Mouse (Mus musculus): ENCODE data around the gene Olfr1355. TPM values are rescaled to one million over a fixed set of nuclear protein-coding genes. Genes with fewer than 3 reads are reported as not detected.

Gene Olfr1355
- not detected for polyA plus RNA-seq (2017; shearing (Covaris generic))

GRCm38 (mm10) chr10:78875240-78875639, at the start of gene Olfr1355:
TSS of gene Olfr1355 (plus strand) at chr10:78875540.

DNA sequence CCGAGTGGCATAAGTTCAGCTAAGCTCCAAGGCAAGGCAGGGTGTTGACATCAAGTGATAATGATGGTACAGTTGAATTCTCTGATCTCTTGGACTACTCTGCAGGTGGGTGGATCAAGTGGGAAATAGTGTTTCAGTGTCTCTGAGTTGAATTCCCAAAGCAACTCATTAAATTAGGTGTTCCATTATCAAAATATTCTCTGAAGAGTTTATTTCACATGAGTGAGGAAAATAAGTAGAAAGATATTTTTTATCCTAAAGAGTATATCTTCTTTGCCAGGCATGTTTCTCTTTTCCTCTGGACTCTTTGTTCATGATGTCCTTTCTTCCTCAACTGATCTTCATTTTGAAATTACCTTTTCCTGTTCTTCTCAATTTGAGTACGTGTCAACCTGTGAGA, 23.3 kb upstream of the Olfr1355 start, which contains the start of gene Olfr1356:
TSS of gene Olfr1356 (minus strand) at position 101 of the 400 bp plus-strand sequence.

DNA sequence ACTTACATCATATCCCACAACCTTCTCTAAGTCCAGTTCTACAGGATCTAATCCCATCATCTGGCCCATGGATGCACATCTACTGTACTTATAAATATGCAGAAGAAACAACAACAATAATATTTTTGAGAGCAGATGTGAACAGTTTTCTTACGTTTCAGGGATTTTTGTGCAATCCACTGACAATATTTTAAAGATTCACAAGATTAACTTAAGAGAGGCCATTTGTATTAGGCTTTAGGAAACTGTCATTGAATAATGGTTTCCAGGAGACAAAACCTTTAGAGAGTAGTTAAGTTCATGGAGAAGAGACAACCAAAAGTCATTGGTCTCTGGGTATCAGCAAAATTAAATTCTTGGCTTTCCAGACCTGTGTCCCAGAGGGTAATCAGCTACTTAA, 37.5 kb downstream of the Olfr1355 start, which contains the start of gene Olfr1354:
TSS of gene Olfr1354 (plus strand) at position 301 of the 400 bp plus-strand sequence.

Other genes starting within 250 kb of the Olfr1355 start
- gene Casp14, start 157.2 kb upstream of the Olfr1355 start, polyA plus RNA-seq (2017; shearing (Covaris generic)): not detected
- gene Ccdc105, start 122.5 kb upstream of the Olfr1355 start, polyA plus RNA-seq (2017; shearing (Covaris generic)): not detected
- gene Slc1a6, start 95.0 kb upstream of the Olfr1355 start, polyA plus RNA-seq (2017; shearing (Covaris generic)): not detected
- gene Olfr1356, start 23.4 kb upstream of the Olfr1355 start, polyA plus RNA-seq (2017; shearing (Covaris generic)): 0.40 TPM
- gene Olfr1354, start 37.6 kb downstream of the Olfr1355 start, polyA plus RNA-seq (2017; shearing (Covaris generic)): not detected
- not detected for gene Olfr8, start 75.1 kb downstream of the Olfr1355 start, polyA plus RNA-seq (2017; shearing (Covaris generic))
- gene Olfr1353, start 87.8 kb downstream of the Olfr1355 start, polyA plus RNA-seq (2017; shearing (Covaris generic)): not detected
- gene Olfr1352, start 105.5 kb downstream of the Olfr1355 start, polyA plus RNA-seq (2017; shearing (Covaris generic)): not detected
- gene Olfr1351, start 136.9 kb downstream of the Olfr1355 start, polyA plus RNA-seq (2017; shearing (Covaris generic)): not detected
- not detected for gene Olfr57, start 153.2 kb downstream of the Olfr1355 start, polyA plus RNA-seq (2017; shearing (Covaris generic))
- gene 2610008E11Rik, start 222.1 kb downstream of the Olfr1355 start, polyA plus RNA-seq (2017; shearing (Covaris generic)): 15.7 TPM

All from effector memory CD4-positive, alpha-beta T cell, adult 5 months (primary cell).